Mouse (Mus musculus) megakaryocyte progenitor cell, adult 5-6 weeks (primary cell): ENCODE data around the gene Gpam. TPM values are rescaled to one million over a fixed set of nuclear protein-coding genes. Genes with fewer than 3 reads are reported as not detected.

Source experiments
- ATAC-seq: replicated peaks from 2 replicates; pipeline ENCODE4 v1.8.0; 2016; ENCODE audit warnings: mild to moderate bottlenecking, moderate TSS enrichment, inconsistent platforms; ENCODE audit not compliant: poor library complexity
- total RNA-seq, 2 experiments: library from RNA; stranded (forward) in 1 of 2; stranded (reverse) in 1 of 2; fragments of 157-497, 149-512 nt in 1 of 2; fragments of 200-1000 nt in 1 of 2; gene quantifications; 2 replicates each; pipeline versions ENCODE4 v1.2.3 to v1.2.4; 2015 to 2017

Gene Gpam
- total RNA-seq, 2 experiments from 2014 or later = 7.9 to 12.5 TPM

GRCm38 (mm10) chr19:55114825-55115395 lies 12.1 kb downstream of the Gpam start:
- ATAC-seq = no peak

GRCm38 (mm10) chr19:55107896-55108295 lies 19.1 kb downstream of the Gpam start:
- no peak for ATAC-seq

DNA sequence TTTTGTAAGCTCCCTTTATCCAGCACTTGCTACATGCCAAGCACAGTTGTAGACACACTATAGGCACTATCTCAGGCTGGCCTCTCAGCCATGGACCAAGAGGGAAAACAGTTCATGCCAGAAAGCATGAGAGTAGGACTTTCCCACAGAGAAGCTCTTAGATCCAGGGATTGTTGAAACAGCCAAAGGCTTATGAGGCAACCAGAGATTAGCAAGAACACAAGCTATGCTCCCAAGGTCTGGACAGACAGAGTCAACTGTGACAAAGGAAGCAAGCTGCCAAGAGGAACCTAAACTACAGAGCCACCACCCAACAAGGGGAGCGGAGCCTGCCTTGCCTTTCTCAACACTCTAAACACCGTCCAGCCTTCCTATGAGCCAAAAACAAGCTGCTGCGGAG lies 21.1 kb downstream of the Gpam start:
- no peak for ATAC-seq

DNA sequence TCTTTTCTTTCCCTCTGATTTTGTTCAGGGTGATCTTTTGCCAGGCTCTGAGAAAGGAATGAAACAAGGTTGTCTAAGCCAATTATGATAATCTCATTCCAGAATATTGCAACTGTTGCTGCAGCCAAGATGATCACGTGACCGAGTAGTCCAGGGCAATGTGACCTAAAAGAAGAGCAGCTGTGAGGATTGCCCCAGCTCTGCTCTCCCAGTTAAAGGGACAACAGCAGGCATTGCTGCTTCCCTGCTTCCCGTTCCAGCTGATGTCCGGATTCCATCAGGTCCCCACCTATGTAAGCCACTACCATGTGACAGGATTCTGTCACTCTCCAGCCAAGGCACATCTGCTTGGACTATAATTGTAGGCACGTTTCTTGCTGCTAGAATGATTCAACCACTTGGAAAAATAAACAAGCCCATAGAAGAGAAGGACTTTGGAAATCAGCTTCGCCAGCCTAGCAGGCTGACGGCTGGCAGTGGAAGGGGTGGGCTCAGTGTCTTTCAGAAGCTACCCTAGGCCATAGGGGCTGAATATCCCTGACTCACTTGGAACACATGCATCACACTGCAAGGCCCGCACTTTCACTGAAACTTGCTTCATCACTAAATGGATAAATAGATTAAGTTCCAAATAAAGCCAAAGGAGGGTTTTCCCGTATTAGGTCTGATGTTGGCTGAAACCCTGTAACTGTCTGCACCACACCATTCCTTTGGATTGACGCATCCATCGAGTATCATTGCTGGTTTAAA lies 23.8 kb downstream of the Gpam start:
- no peak for ATAC-seq

DNA sequence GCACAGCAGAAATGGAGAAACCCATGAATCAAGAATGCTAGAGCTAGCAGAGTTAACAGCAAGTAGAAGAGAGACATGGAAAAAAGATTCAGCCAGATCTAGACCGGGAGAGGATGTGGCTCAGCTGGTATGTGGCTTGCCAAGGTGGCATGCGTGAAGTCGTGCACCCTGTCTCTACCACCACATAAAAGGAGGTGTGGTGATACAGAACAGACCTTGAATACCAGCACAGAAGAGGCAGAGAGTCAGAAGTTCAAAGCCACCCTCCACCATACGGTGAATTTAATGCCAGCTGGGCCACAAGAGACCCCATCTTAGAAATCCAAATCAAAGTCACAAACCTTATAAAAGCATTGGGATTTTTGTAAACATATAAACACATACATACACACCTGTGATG lies 25.4 kb downstream of the Gpam start:
- no peak for ATAC-seq

DNA sequence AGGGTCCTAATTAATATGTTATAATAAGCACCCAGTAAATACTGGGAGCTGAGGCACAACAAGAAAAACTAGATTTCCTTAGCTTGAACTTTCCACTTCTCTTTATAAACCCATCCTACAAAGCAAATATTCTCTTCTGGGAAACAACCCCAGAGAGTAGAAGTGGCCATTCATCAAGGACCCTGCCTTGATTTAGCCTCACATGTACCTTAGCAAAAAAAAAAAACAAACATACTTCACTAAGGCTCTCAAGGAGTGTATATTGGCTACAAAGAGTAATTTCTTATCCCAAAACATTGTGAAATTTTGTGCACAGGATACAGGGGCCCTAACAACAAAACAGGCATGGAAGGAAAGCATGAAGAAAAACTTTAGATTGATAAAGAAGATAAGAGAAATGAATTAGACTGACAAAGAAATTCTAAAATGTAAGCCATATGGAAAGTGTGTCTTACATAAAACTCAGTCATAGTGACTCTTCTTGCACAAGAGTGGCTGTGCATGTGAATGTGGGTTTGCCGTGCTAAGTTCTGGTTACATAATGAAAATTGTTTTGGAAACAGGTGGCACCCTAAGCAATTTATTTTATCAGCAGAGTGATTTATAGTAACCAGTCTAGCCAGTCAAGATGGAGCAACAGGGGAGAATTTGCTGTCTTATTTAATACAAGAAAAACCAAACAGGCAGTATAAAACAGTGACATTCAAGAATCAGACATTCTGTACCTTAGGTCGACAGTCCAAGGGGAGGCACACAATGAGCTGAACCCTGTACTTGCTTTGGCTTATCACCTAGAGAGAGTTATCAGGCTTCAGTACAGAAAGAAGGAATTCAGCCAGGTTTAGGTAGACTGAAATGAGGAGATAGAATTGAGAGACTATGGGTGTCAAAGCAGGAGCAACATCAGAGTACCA lies 26.6 kb downstream of the Gpam start:
- ATAC-seq = no peak

DNA sequence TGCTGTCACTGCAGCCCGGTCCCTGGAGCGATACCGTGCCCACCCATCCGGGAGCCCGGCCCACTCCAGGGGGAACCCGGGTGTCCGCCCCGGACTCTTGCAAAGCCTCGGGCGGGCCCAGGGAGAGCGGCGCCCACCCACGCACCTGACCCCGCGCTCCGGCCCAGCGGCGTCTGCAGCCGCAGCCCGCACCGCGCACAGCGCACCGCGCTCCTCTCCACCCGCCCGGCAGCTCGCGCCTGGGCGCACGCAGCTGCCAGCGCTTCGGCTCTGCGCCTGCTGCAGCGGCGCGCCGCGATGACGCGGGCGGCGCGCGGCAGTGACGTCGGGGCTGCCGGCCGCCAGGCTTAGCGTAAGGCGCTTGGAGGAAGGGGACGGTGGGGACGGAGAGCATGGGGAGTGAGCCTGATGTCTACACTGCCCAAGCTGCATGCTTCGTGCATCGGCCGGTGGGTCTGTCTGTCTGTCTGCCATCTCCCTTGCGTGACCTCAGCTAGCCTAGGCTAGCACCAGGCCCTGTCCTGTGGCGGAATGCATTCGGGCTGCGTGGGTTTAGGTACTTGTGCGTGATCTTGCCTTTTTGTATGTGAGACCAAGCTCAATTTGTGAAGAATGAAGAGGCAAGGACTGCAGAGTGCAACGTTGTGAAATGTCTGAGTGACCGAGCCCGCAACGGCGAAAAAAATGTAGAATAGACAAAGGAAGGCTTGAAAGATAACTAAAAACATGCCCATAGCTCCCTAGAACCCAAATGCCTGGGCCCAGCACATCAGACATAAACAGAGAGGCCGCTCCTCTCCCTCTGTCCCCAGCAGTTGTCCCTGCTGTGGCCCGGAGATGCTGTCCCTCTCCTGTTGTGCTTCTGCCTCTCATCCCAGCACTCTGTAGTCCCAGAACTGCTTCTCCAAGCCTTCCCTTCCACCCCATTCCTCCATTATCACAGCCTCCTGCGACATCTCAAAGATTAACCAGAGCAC lies 27.6 kb downstream of the Gpam start:
- peak; percentile 90 for ATAC-seq

DNA sequence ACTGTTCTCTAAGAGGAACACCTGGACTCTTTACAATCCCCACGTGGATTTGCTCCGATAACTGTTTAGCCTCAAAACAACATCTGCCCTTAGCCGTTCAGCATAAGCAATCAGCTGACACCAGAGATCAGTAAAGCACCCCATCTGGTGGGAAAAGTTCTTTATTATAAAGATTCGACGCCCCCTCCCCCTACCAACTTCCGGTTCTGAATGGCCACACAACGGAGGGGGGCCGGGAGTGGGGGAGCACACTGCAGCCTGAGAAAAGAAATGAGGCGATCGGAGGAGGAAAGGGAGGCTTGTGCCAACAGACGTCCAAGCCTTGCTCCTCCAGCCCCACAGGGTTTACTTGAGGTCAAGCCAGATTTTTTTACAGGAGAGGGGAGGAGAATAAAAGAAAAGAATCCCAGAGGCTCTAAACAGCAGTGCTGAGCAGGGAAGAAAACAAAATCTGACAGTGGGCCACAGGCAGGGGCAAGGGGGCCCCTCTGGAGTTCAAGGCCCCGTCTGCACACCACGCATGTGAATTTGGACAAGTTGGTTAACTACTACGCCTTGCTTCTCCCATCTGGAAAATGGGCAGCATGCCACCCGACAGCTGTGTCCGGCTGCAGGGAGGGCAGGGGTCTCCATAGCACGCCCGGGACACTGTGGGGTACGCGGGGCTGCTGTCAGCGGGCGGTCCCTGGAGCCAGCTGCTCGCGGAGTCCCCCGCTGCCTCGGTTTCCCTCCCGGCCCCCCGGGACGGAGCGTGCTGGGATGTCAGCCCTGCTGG lies 28.4 kb downstream of the Gpam start:
- peak; percentile 38 for ATAC-seq

- no peak for ATAC-seq
These were observed 29.6 kb downstream of the Gpam start for GRCm38 (mm10) chr19:55097396-55097967.

DNA sequence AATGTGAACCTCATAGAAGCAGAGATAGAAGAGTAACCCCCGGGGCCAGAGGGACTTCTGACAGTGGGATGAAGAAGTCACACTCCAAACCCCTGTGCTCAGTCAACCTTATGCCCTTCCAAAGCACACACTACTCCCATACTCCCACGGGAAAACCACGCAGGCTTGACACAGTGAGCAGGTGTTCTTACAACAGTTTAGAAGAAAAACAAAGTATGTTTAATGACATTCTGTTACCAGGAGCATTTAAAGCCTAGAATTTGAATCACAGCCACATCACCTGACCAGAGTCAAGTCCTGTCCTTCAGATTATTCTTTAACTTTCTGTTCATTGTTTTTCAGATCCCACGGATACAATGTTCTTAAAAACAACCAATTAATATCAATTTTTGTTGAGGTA lies 30.4 kb downstream of the Gpam start:
- ATAC-seq = no peak

DNA sequence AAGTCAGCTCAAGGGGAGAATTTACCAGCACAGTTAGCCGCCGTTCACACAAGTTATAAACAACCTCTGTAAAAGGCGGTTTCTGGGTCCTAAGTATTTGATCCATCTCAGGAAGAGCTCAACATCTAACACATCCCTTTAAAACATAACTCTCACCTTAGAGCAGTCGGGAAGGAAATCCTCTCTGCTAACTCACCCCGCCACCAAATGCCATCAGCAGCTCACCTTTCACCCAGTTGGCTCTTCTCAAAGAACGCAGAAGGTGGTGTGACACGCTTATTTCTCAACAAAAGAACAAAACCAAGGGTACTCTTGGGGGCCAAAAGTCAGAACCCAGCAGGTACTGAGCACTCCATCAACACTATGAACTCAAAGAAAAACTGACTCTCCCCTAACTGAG lies 31.5 kb downstream of the Gpam start:
- no peak for ATAC-seq

GRCm38 (mm10) chr19:55091602-55092413 lies 35.2 kb downstream of the Gpam start:
- ATAC-seq = no peak

GRCm38 (mm10) chr19:55090885-55091284 lies 36.2 kb downstream of the Gpam start:
- no peak for ATAC-seq

DNA sequence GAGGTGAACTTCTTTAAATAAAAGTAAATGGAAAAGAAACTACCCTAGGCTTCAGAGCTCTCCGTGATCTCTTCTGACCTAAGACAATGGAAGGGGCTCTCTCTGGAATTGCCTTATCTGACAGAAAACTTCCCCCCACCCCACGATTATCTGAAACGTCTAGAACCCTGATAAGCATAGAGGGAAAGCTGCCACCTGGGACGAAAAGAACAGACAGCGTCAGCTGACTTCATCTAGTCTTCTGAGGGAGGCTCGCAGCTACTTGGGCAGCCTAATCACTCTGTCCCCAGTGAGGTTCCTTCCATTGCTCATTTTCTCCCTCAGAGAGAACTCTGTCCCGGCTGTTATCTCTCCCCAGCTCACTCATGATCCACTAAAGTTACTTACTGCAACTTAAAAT lies 36.9 kb downstream of the Gpam start:
- ATAC-seq = no peak

GRCm38 (mm10) chr19:55087776-55088175 lies 39.3 kb downstream of the Gpam start:
- ATAC-seq = no peak

- peak; percentile 63 for ATAC-seq
These were observed 41.2 kb downstream of the Gpam start for GRCm38 (mm10) chr19:55085857-55086185.

DNA sequence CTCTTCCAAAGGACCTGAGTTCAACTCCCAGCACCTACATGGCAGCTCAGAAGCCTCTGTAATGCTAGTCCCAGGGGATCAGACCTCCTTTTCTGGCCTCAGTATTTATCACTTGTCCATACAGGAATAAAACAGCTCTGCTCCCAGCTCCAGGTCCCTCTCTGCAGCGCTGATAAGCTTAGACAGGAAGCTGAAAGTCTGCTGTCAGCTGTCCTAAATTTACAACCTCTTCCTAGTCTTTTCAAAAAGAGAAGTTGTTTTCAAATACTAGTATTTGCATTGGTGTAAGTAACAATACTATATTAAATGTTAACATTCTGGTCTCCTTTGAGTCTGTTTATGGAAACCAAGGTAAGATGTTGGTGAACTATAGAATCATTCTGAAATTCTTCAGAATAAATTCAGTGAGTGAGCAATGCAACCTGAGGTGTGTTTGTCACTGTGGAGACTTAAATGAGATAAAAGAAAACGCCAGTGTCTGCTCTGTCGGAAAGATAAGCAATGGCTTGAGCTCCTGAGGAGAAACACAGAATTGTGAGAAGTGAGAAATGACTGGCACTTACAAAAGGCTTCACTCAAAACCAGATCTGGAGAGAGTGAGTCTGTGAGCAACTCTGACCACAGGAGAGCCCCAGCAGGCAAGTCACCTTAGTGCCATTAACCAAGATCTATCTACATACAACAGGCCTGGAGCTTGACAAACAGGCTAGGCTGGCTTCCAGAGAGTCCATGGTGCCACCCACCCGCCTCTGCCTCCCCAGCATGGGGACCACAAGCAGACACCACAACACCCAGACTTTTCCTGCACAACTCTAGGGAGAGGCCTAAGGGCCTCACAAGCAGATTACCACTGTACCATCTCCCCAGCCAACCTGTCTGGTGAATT lies 41.8 kb downstream of the Gpam start:
- ATAC-seq = peak; percentile 73

DNA sequence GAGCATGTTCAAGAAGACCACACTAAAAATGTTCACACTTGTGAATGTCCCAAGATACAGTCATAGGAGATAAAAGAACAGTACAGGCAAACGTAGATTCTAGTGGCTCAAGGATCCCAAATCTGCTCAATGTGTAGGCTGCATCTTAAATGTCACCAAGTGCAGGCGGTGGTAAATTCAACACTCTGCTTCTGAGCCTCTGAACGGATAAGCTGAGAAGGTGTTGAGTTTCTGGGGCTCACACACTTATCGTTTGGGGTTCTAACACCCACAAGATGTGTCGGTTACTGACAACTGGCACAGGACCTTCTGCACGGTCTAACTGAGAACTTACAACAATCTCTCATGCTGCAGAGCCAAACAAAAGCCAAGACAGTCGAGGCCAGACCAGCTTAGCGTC lies 50.2 kb downstream of the Gpam start:
- ATAC-seq = no peak
